Mouse (Mus musculus): Measurements from ENCODE around the gene Nmt1.

DNA sequence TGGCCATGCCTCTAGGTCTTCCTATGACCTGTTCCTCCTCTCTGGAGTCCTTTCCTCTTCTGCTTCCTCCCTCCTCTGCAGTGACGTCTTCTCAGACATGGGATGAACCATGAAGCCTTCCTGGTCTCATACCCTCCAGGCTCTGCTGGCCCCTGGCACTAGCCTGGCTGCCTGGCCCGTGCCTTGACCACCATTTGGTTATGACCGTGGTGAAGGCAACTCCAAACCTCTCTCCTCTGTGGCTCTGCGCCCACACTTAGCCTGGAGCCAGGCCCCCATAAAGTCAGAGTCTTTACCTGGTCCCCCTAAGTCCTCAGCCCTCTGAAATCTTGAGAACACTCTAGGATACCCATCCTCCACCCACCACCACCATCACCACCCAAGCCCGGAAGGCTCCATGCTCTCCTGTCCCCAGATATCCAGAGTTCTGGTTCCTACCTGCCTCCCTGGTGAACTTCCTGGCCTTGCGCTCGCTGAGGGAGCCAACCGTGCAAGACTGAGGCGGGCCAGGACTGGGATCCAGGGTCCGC lies 46.2 kb downstream of the Nmt1 start:
- TF ChIP-seq MYOD1 (IDR thresholded peaks at IDR 0.05; ENCODE audit: control insufficient read depth in 1 of 3, insufficient read length in 2 of 3, low read depth in 2 of 3) (no peak), E2F4 (IDR thresholded peaks at IDR 0.05; ENCODE audit: insufficient read depth) (no peak), MYOG (IDR thresholded peaks at IDR 0.05; ENCODE audit: control insufficient read depth in 1 of 3, insufficient read depth in 1 of 3, insufficient read length in 2 of 3, low read depth in 2 of 3) (no peak), POLR2AphosphoS2 (IDR thresholded peaks at IDR 0.05; ENCODE audit: insufficient read length, low read depth) (no peak), TCF12 (IDR thresholded peaks at IDR 0.05; ENCODE audit: insufficient read depth, poor library complexity, severe bottlenecking) (no peak), SRF (IDR thresholded peaks at IDR 0.05; ENCODE audit: control insufficient read depth, insufficient read length, low read depth) (no peak), POLR2A (IDR thresholded peaks at IDR 0.05; ENCODE audit: insufficient read length, low read depth) (peak; percentile 0), MAX (IDR thresholded peaks at IDR 0.05; ENCODE audit: low read depth) (no peak), REST (IDR thresholded peaks at IDR 0.05; ENCODE audit: insufficient read depth, insufficient read length) (no peak), CEBPB (IDR thresholded peaks at IDR 0.05; ENCODE audit: insufficient read depth, poor library complexity, severe bottlenecking) (no peak), USF1 (IDR thresholded peaks at IDR 0.05; ENCODE audit: low read depth) (no peak)

Measured in myocyte (in vitro differentiated cells).